Mouse (Mus musculus): Measurements from ENCODE around the gene Znhit3.

DNA sequence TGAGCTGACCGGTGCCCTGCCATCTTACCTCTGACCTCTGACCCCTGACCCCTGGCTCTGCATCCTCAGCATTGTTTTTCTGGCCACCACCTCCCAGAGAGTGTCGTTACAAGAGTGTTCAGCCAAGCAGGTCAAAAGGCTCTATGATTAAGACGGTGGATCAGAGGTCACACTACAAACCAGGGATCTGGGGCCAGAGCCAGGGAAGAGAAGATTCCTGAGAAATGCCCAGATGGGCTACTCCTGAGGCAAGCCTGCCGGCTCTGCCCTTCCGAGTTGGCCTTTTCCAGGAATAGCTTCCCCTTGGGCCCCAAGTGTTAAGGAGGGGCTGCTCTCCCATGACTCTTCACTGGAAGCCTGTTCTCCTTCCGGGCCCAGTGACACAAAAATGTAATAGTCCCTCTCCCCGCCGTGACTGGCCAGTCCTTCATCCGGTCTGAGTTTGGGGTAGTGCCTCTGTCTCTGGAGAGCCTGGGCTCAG is 43.6 kb upstream of the Znhit3 start:
- TF ChIP-seq CTCF (conservative IDR thresholded peaks at IDR 0.05; ENCODE audit: insufficient read depth, insufficient read length, low read depth, low read length) (no peak), POLR2A (IDR thresholded peaks at IDR 0.05; ENCODE audit: low read depth, low read length) (no peak)
